Mouse (Mus musculus) heart, embryonic 14.5 days (tissue): ENCODE data around the gene Tcf7l2. TPM values are rescaled to one million over a fixed set of nuclear protein-coding genes. Genes with fewer than 3 reads are reported as not detected.
A peak's percentile ranks its signal among the peaks of the same experiment; 100 is the strongest.

Experiments
- ATAC-seq: fragments of 200-750 bp; cut with Nextera tagmentation; 2 replicates; pipeline ENCODE4 v1.8.0; 2017; ENCODE audit warnings: low read depth, moderate TSS enrichment; ENCODE audit not compliant: insufficient number of reproducible peaks, insufficient read depth, low FRiP score
- H3K27ac ChIP-seq, 2 experiments: fragments of 200-500 bp in 1 of 2; fragments of 300-500 bp in 1 of 2; sonication (generic) in 1 of 2; replicated peaks in 1 of 2; 2 replicates each; pipeline ENCODE4 v1.5.1; 2012 to 2014; ENCODE audit warnings: low read depth in 2 of 2, low read length in 2 of 2, control low read depth in 1 of 2, mild to moderate bottlenecking in 1 of 2, mixed read lengths in 1 of 2; ENCODE audit not compliant: control insufficient read depth in 1 of 2, insufficient read depth in 1 of 2
- H3K27me3 ChIP-seq: fragments of 300-500 bp; sonication (generic); 2 replicates; pipeline ENCODE4 v1.6.1; 2014; ENCODE audit warnings: mild to moderate bottlenecking, low read length, control low read depth; ENCODE audit not compliant: control insufficient read depth, insufficient read depth
- H3K36me3 ChIP-seq: fragments of 300-500 bp; sonication (generic); 2 replicates; pipeline ENCODE4 v1.6.1; 2014; ENCODE audit warnings: mild to moderate bottlenecking, control low read depth, low read length, mixed read lengths; ENCODE audit not compliant: control insufficient read depth, insufficient read depth
- H3K4me1 ChIP-seq, 2 experiments: fragments of 200-500 bp in 1 of 2; fragments of 300-500 bp in 1 of 2; sonication (generic) in 1 of 2; 2 replicates each; pipeline ENCODE4 v1.6.1; 2012 to 2014; ENCODE audit warnings: low read length in 2 of 2, control low read depth in 1 of 2, mixed read lengths in 1 of 2; ENCODE audit not compliant: control insufficient read depth in 2 of 2, insufficient read depth in 2 of 2
- H3K4me2 ChIP-seq: fragments of 300-500 bp; sonication (generic); 2 replicates; pipeline ENCODE4 v1.6.1; 2014; ENCODE audit warnings: mild to moderate bottlenecking, low read length
- H3K4me3 ChIP-seq, 2 experiments: fragments of 200-500 bp in 1 of 2; fragments of 300-500 bp in 1 of 2; sonication (generic) in 1 of 2; 2 replicates each; pipeline ENCODE4 v1.5.1; 2012 to 2014; ENCODE audit warnings: low read length in 2 of 2, mild to moderate bottlenecking in 2 of 2, control low read depth in 1 of 2, low read depth in 1 of 2, moderate library complexity in 1 of 2; ENCODE audit not compliant: control insufficient read depth in 1 of 2, insufficient read depth in 1 of 2
- H3K9ac ChIP-seq: fragments of 300-500 bp; sonication (generic); 2 replicates; pipeline ENCODE4 v1.6.1; 2014; ENCODE audit warnings: mild to moderate bottlenecking, low read length
- H3K9me3 ChIP-seq: fragments of 300-500 bp; sonication (generic); 2 replicates; pipeline ENCODE4 v1.6.1; 2016; ENCODE audit warnings: low read length, control low read depth; ENCODE audit not compliant: control insufficient read depth
- whole genome bisulfite sequencing: fragments of 180-500 bp; shearing (Covaris S2); extraction: QIAGEN DNeasy Blood & Tissue Kit; methylation state at CpG from one replicate; pipeline ENCODE4 v1.1.7; 2014; 5-methylcytosine and 5-hydroxymethylcytosine counted together
- polyA plus RNA-seq: library from polyadenylated mRNA; unstranded; fragments of >200 nt; fragmentation: Nextera tagmentation; extraction: Ambion mirVana; gene quantifications from 2 replicates; pipeline ENCODE4 v1.2.1, GENCODE M21; 2014

The Tcf7l2 gene
- polyA plus RNA-seq, 1 experiment from 2014 or later = 56.7 TPM

GRCm38 (mm10) chr19:55767579-55767978 is 26.0 kb downstream of the Tcf7l2 start:
- ATAC-seq = no peak
- no peak overlapping the region; the same call in 1 of the 2 replicates for H3K9ac ChIP-seq
- 0 out of 2 replicates have a peak, but pooled peaks cover 6% of the 10 kb centered on the region for H3K36me3 ChIP-seq
- H3K4me3 ChIP-seq = no peak overlapping the region
- peak overlapping the region in 1 of 2 experiments; percentile 16; a peak in 1 of 4 replicates for H3K27ac ChIP-seq
- H3K9me3 ChIP-seq = no peaks in the 10 kb centered on the region
- H3K4me2 ChIP-seq = 0 out of 2 replicates have a peak overlapping the region, but pooled peaks have one; percentile 14
- no peaks in the 10 kb centered on the region for H3K27me3 ChIP-seq
- H3K4me1 ChIP-seq = peaks cover 16 to 42% of the 10 kb centered on the region in 2 experiments
- 18% methylated on average over 2 of the region's 2 CpGs for WGBS

- Histone ChIP-seq H3K9ac (no peak overlapping the region; the same call in 1 of the 2 replicates), H3K27ac (0 out of 4 replicates have a peak overlapping the region, but pooled peaks of 1 of the 2 experiments have one; percentile 16), H3K36me3 (0 out of 2 replicates have a peak, but pooled peaks cover 6% of the 10 kb centered on the region), H3K4me2 (0 out of 2 replicates have a peak overlapping the region, but pooled peaks have one; percentile 14), H3K4me1 (peaks cover 16 to 41% of the 10 kb centered on the region in 2 experiments), H3K9me3 (no peaks in the 10 kb centered on the region), H3K4me3 (no peak overlapping the region), H3K27me3 (no peaks in the 10 kb centered on the region)
- no peak for ATAC-seq
- WGBS = 31% methylated on average over 11 of the region's 11 CpGs
Measured at GRCm38 (mm10) chr19:55768246-55768645, 26.6 kb downstream of the Tcf7l2 start.

- Histone ChIP-seq H3K36me3 (0 out of 2 replicates have a peak, but pooled peaks cover 6% of the 10 kb centered on the region), H3K27me3 (no peaks in the 10 kb centered on the region), H3K27ac (no peak overlapping the region), H3K4me2 (no peak overlapping the region), H3K4me1 (peaks cover 17 to 43% of the 10 kb centered on the region in 2 experiments), H3K9ac (no peak overlapping the region), H3K9me3 (no peaks in the 10 kb centered on the region), H3K4me3 (no peak overlapping the region)
- no peak for ATAC-seq
- WGBS = 44% methylated on average over 11 of the region's 11 CpGs
Measured at GRCm38 (mm10) chr19:55768889-55769288, 27.3 kb downstream of the Tcf7l2 start.

- no peaks in the 10 kb centered on the region for H3K9me3 ChIP-seq
- ATAC-seq = no peak
- no peaks in the 10 kb centered on the region for H3K27me3 ChIP-seq
- no peak overlapping the region for H3K4me2 ChIP-seq
- H3K27ac ChIP-seq = no peak overlapping the region
- H3K4me3 ChIP-seq = no peak overlapping the region
- no peaks in the 10 kb centered on the region for H3K36me3 ChIP-seq
- H3K9ac ChIP-seq = no peak overlapping the region
- WGBS = 33% methylated on average over 4 of the region's 4 CpGs
- peaks cover 8 to 15% of the 10 kb centered on the region in 2 experiments for H3K4me1 ChIP-seq
Measured at GRCm38 (mm10) chr19:55774334-55774733, 32.7 kb downstream of the Tcf7l2 start.

GRCm38 (mm10) chr19:55774824-55775223 is 33.2 kb downstream of the Tcf7l2 start:
- ATAC-seq = no peak
- no peaks in the 10 kb centered on the region for H3K9me3 ChIP-seq
- H3K36me3 ChIP-seq = no peaks in the 10 kb centered on the region
- no peak overlapping the region for H3K4me3 ChIP-seq
- no peak overlapping the region for H3K9ac ChIP-seq
- H3K4me2 ChIP-seq = no peak overlapping the region
- peaks cover 8 to 15% of the 10 kb centered on the region in 2 experiments for H3K4me1 ChIP-seq
- no peak overlapping the region for H3K27ac ChIP-seq
- no peaks in the 10 kb centered on the region for H3K27me3 ChIP-seq
- whole genome bisulfite sequencing = 75% methylated on average over 7 of the region's 7 CpGs

GRCm38 (mm10) chr19:55779871-55780270 is 38.3 kb downstream of the Tcf7l2 start:
- no peak for ATAC-seq
- H3K36me3 ChIP-seq = no peaks in the 10 kb centered on the region
- H3K4me1 ChIP-seq = peaks cover 16 to 32% of the 10 kb centered on the region in 2 experiments
- no peak overlapping the region for H3K4me2 ChIP-seq
- no peaks in the 10 kb centered on the region for H3K27me3 ChIP-seq
- no peaks in the 10 kb centered on the region for H3K9me3 ChIP-seq
- WGBS = 76% methylated on average over 10 of the region's 10 CpGs
- H3K4me3 ChIP-seq = no peak overlapping the region
- H3K9ac ChIP-seq = no peak overlapping the region
- no peak overlapping the region for H3K27ac ChIP-seq

- WGBS = 62% methylated on average over 10 of the region's 10 CpGs
- no peak for ATAC-seq
- no peak overlapping the region for H3K4me2 ChIP-seq
- H3K27ac ChIP-seq = no peak overlapping the region
- H3K27me3 ChIP-seq = no peaks in the 10 kb centered on the region
- no peak overlapping the region for H3K9ac ChIP-seq
- no peak overlapping the region for H3K4me3 ChIP-seq
- H3K36me3 ChIP-seq = no peaks in the 10 kb centered on the region
- peaks cover 21 to 42% of the 10 kb centered on the region in 2 experiments for H3K4me1 ChIP-seq
- H3K9me3 ChIP-seq = no peaks in the 10 kb centered on the region
Measured at GRCm38 (mm10) chr19:55781087-55781486, 39.5 kb downstream of the Tcf7l2 start.

GRCm38 (mm10) chr19:55781681-55782080 is 40.1 kb downstream of the Tcf7l2 start:
- Histone ChIP-seq H3K4me1 (peaks cover 21 to 42% of the 10 kb centered on the region in 2 experiments), H3K4me2 (no peak overlapping the region), H3K36me3 (no peaks in the 10 kb centered on the region), H3K27me3 (no peaks in the 10 kb centered on the region), H3K27ac (no peak overlapping the region), H3K9ac (no peak overlapping the region), H3K4me3 (no peak overlapping the region), H3K9me3 (no peaks in the 10 kb centered on the region)
- WGBS = 56% methylated on average over 8 of the region's 8 CpGs
- ATAC-seq = no peak
